Mouse (Mus musculus) megakaryocyte, embryonic 14.5 days (primary cell): ENCODE data around the gene Ints13.

Experiments used
- FLI1 ChIP-seq: IDR thresholded peaks from 2 replicates; pipeline ENCODE4 v1.6.1; 2012; ENCODE audit warnings: low read length, inconsistent platforms, mixed read lengths
- GATA1 ChIP-seq: IDR thresholded peaks from 3 replicates; pipeline ENCODE4 v1.6.1; 2012; ENCODE audit warnings: mixed read lengths, low read length, inconsistent platforms, borderline replicate concordance

DNA sequence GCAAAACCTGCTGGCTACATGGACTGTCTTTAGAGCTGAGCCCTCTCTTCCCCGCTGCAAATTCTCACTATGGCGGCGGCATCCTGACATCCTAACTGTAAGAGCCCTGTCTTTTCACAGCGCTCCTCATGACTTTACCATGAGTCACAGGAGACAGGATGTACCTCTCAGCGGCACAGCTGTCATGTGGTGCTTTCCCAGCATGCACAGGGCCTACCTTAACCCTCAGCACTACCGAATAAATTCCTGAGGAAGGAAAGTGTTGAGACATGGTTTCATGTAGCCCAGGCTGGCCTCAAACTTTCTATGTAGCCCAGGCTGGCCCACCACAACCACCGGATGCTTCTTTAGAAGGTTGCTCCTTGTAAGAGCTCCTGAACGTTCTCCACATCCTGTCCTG lies 38.3 kb upstream of the Ints13 start:
- TF ChIP-seq FLI1 (no peak), GATA1 (no peak)
